Mouse (Mus musculus) myocyte (in vitro differentiated cells): ENCODE data around the gene Lpcat2.

Experiments
- CEBPB ChIP-seq: IDR thresholded peaks from 2 replicates; pipeline ENCODE4 v1.6.1; 2011; ENCODE audit warnings: mild to moderate bottlenecking, moderate library complexity; ENCODE audit not compliant: poor library complexity, insufficient read depth, severe bottlenecking
- E2F4 ChIP-seq: IDR thresholded peaks from one replicate; pipeline ENCODE4 v1.6.1; 2011; ENCODE audit warnings: mild to moderate bottlenecking, control low read depth, moderate library complexity; ENCODE audit not compliant: insufficient read depth
- MAX ChIP-seq: IDR thresholded peaks from one replicate; pipeline ENCODE4 v1.6.1; 2011; ENCODE audit warnings: low read depth, mild to moderate bottlenecking, control low read depth
- MYOD1 ChIP-seq, 3 experiments: IDR thresholded peaks; one replicate each; pipeline ENCODE4 v1.6.1; 2011; ENCODE audit warnings: control low read depth in 2 of 3, low read depth in 2 of 3, mild to moderate bottlenecking in 2 of 3, moderate library complexity in 1 of 3; ENCODE audit not compliant: insufficient read length in 2 of 3, control insufficient read depth in 1 of 3
- MYOG ChIP-seq, 3 experiments: IDR thresholded peaks; one replicate each; pipeline ENCODE4 v1.6.1; 2011; ENCODE audit warnings: control low read depth in 2 of 3, low read depth in 2 of 3, mild to moderate bottlenecking in 2 of 3; ENCODE audit not compliant: insufficient read length in 2 of 3, control insufficient read depth in 1 of 3, insufficient read depth in 1 of 3
- POLR2A ChIP-seq: IDR thresholded peaks from one replicate; pipeline ENCODE4 v1.6.1; 2011; ENCODE audit warnings: low read depth, mild to moderate bottlenecking, control low read depth, moderate library complexity; ENCODE audit not compliant: insufficient read length
- POLR2AphosphoS2 ChIP-seq: IDR thresholded peaks from one replicate; pipeline ENCODE4 v1.6.1; 2011; ENCODE audit warnings: low read depth, control low read depth; ENCODE audit not compliant: insufficient read length
- REST ChIP-seq: IDR thresholded peaks from one replicate; pipeline ENCODE4 v1.6.1; 2011; ENCODE audit warnings: mild to moderate bottlenecking, control low read depth, moderate library complexity; ENCODE audit not compliant: insufficient read depth, insufficient read length
- SRF ChIP-seq: IDR thresholded peaks from one replicate; pipeline ENCODE4 v1.6.1; 2011; ENCODE audit warnings: low read depth; ENCODE audit not compliant: control insufficient read depth, insufficient read length
- TCF12 ChIP-seq: IDR thresholded peaks from one replicate; pipeline ENCODE4 v1.6.1; 2011; ENCODE audit warnings: mild to moderate bottlenecking, control low read depth; ENCODE audit not compliant: poor library complexity, insufficient read depth, severe bottlenecking
- TCF3 ChIP-seq: IDR thresholded peaks from one replicate; pipeline ENCODE4 v1.6.1; 2011; ENCODE audit warnings: low read depth, control low read depth; ENCODE audit not compliant: insufficient read length
- USF1 ChIP-seq: IDR thresholded peaks from one replicate; pipeline ENCODE4 v1.6.1; 2011; ENCODE audit warnings: low read depth, mild to moderate bottlenecking, control low read depth, moderate library complexity

DNA sequence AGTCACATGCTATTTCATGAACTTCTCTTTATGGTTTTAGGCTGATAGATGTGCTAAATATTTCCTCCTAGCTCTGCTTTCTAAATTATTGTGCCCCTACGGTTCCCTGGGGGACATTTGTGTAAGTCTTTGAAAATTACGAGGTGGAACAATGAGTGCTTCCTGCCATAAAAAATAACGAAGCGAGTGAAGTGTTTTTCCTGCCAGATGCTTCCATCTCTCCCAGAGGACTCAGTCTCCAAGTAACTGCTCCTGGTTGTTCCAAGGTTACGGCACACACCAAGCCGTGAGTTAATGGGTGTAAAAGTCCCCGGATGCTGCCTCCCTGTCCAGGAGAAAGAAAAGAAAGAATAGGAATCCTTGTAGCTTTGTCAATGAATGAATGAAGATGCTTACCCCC is 15.1 kb downstream of the Lpcat2 start:
- no peak for TF ChIP-seq CEBPB
- TF ChIP-seq TCF3: no peak
- no peak for TF ChIP-seq USF1
- TF ChIP-seq TCF12: no peak
- TF ChIP-seq POLR2A: no peak
- no peak for TF ChIP-seq POLR2AphosphoS2
- no peak for TF ChIP-seq E2F4
- TF ChIP-seq MAX: no peak
- no peak for TF ChIP-seq MYOD1 (IDR thresholded peaks at IDR 0.05; ENCODE audit: control insufficient read depth in 1 of 3, insufficient read length in 2 of 3, low read depth in 2 of 3)
- TF ChIP-seq REST: no peak
- TF ChIP-seq MYOG (IDR thresholded peaks at IDR 0.05; ENCODE audit: control insufficient read depth in 1 of 3, insufficient read depth in 1 of 3, insufficient read length in 2 of 3, low read depth in 2 of 3): no peak
- no peak for TF ChIP-seq SRF
